Mouse (Mus musculus) right cerebral cortex, adult 2 months (tissue): Measurements from ENCODE around the gene Adamtsl1.
A peak's percentile ranks its signal among the peaks of the same experiment; 100 is the strongest.

Experiments
- DNase-seq, 2 experiments: peaks; one replicate each; pipeline ENCODE4 v3.0.0; 2021 to 2022; ENCODE audit warnings: low spot score in 2 of 2

Adamtsl1 gene

GRCm38 (mm10) chr4:85918366-85918765 lies 404.4 kb downstream of the Adamtsl1 start:
- peak; percentile 22 to 25 for DNase-seq

- peak in 1 of 2 experiments; percentile 13 for DNase-seq
Observed at GRCm38 (mm10) chr4:85920474-85920873, 406.5 kb downstream of the Adamtsl1 start.

DNA sequence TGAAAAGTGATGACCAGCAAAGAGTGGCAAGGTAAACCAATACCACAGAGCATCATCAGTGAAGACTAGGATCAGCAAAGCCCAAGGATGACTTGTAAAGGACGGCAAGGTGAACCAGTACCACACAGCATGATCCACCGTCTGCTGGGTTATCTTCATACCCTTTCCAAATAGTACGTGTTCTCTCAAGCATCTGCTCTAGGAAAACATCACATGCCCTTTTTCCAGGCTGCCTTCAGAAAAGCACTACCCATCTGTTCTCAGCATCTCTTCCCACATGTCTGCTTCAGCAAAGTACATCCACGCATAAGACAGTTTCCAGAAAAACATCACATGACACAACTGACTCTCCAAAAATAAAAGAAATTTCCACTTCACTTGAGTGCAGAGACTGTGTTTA lies 408.8 kb downstream of the Adamtsl1 start:
- peak; percentile 44 to 58 for DNase-seq

DNA sequence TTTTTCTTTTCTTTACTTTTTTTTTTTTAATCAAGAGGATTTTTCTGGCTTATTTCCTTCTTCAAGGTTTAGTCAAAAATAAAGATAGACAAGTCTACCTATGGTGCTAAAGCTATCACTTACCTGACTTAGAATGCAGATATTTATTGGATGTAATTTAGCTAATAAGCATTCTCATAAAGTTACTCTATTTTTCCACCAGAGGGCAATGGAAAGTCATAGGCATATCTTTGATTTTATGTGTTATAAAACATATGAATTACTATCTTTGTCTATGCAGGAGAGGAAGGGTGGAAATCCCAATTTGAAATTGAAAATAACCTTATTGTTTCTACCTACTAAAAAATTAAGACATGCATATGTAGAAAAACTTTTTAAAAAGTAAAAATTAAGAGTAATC lies 418.2 kb downstream of the Adamtsl1 start:
- no peak for DNase-seq

GRCm38 (mm10) chr4:85939460-85939859 lies 425.5 kb downstream of the Adamtsl1 start:
- DNase-seq: no peak

DNA sequence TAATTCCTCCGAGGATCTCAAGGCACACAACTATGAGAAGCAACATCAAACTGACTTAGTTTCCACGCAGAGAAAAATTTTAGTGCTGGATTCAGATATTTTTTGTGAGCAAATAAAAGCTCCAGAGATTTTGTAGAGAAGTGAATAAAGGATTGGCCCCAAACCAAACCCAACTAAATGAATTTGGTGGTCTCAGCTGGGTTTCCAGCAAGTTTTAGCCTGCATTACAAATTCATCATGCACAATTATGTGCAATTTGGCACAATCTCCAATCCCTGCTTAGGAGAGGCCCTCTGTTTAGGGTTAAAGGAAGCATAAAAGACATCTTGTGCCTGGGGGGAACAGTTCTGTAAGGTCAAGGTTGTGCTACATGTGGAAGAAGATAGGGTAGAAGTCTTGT lies 427.9 kb downstream of the Adamtsl1 start:
- no peak for DNase-seq

GRCm38 (mm10) chr4:85953590-85953989 lies 439.6 kb downstream of the Adamtsl1 start:
- no peak for DNase-seq

DNA sequence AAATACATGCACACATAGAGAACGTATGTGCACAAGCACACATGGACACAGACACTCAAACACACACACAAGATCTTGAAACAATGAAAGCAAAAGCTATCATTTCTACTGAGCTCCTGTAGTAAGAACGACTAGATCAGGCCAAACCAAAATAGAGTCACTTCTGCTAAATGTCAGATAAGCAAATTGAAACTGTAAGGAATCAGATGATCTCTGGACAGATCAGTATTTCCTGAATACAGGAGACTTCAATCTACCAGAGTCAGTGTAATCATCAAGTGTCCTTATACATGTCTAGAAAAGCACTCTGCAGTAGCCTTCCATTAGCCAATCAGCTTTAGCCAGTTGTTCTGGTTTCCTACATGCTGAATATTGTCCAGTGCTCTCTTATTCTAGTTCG lies 441.4 kb downstream of the Adamtsl1 start:
- DNase-seq: no peak

DNA sequence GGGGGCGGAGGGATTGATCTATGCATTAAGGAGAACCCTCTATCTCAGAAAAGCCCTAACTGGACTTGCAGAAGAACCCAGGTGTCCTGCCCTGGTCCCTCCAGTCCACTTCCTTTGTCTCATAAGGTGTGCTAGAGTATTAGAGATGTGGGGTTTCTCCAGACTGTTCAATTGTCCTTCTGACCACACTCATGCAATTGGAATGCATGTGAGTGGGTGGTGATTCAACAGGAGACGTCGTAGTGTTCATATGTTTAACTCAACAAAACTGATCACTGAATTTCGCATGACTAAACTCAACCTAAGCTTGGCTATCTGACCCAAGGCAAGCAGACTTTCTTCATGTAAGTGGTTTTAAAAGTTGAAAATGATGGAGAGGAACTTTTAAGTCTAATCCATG lies 443.3 kb downstream of the Adamtsl1 start:
- DNase-seq: no peak

DNA sequence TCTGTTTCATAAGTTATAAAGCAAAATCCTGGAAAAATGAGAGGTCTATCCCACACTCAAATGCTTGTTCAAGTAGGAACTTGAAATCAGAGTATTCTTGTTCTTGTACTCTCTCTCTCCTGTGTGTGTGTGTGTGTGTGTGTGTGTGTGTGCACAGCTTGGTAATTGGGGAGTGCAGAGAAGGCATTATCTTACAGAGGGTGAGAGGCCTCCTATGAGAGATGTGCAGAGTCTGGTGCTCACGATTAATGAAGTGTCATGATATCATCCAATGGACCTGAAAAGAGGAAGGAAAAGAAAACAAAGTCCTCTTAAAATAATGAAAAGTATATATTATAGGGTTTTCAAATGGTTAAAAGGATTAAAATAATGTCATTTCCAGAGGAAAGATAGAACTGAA lies 443.9 kb downstream of the Adamtsl1 start:
- no peak for DNase-seq

- no peak for DNase-seq
Observed at GRCm38 (mm10) chr4:85959019-85959418, 445.0 kb downstream of the Adamtsl1 start.

DNA sequence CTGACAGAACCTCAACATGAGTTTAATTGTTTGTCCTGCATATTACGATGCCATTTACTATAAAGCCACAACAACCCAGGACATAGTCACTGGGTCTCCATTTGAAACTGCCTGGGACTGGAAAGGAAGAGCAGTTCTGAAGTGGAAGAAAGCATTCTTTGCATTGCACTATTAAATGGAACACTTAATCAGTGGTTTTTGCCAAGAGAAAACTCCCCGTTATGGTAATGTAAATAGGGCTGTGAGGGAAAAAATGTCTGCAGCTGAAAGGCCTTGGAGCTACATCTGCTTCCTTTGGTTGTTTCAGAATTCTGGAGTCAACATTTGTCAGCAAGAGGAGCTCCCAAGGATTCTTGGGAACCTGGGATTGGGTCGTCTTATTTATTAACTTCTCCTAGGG lies 462.2 kb downstream of the Adamtsl1 start:
- DNase-seq: no peak

DNA sequence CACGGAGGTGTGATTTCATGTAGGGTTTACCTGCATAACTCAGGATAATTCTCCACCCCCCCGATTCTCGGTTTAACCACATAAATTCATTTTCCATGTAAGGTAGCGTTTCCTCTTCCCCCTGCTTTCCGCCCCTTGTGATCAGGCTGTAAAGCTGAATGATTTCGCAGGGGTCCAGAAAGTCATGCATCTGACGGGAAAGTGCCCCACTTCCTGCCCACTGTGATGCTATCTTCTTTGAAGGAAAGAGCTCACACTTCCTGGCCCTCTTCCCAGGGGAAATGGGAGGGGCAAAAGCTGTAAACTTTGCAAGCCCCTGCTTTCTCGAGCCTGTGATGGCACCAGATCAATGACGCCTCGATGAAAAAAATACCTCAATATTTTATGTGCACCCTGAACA lies 465.2 kb downstream of the Adamtsl1 start:
- DNase-seq: no peak

DNA sequence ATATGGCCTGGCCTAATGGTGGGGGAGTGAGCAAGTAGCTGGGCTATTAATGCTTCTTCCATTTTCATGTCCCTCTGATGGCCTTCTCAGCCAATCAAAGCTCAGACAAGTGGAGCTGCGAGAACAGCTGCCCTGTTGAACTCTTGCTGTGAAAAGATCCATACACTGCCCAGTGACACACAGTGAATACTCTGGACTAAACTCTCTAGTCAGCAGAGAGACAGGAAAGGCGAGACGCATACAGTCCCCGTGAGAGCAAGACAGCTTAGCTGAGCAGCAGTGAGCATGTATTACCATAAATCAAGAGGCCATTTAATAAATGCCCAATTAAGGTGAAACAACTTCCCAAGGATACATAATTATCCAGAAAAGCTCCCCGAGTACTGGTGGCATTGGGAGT lies 492.6 kb downstream of the Adamtsl1 start:
- DNase-seq: no peak

DNA sequence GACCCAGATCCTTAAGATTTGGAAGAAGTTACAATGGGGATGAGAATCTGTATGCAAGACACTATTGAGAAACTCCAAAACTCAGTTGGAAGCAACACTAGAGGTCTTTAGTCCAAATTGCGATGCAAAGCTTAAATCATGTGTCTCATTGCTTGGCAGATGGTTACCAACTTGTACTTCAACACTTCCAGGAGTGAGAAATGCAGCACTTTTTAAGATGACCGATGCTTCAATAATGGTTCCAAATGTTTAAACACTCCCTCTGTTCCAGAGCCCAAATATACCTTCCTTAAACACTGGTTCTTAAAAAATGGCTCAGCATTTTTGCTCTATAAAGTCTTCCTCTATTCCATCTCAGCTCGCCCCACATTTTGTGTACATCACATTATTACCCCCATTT lies 499.7 kb downstream of the Adamtsl1 start:
- DNase-seq: no peak

DNA sequence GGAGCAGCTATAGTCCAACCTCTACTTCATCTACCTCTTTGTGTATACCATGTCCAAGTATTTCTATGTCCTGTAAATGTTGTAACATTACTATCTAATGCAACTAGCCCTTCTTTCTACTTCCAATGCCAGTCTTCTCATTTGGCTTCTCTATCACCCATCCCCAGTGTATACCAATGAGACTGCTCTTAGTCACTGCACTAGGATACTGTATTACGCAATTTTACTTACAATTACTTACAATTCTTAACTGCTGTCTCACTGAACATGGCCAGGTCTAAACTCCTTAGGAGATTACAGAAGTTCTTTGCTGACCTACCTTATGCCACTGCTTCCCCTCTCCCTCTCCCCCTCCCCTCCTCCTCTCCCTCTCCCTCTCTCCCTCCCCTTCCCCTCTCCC lies 505.0 kb downstream of the Adamtsl1 start:
- no peak for DNase-seq

- no peak for DNase-seq
Observed at GRCm38 (mm10) chr4:86019586-86019985, 505.6 kb downstream of the Adamtsl1 start.

- no peak for DNase-seq
Observed at GRCm38 (mm10) chr4:86020372-86021090, 506.6 kb downstream of the Adamtsl1 start.

GRCm38 (mm10) chr4:86024573-86025160 lies 510.7 kb downstream of the Adamtsl1 start:
- DNase-seq: peak in 1 of 2 experiments; percentile 53

- DNase-seq: no peak
Observed at GRCm38 (mm10) chr4:86029486-86029885, 515.5 kb downstream of the Adamtsl1 start.

GRCm38 (mm10) chr4:86030208-86030607 lies 516.2 kb downstream of the Adamtsl1 start:
- DNase-seq: no peak

GRCm38 (mm10) chr4:86031041-86031440 lies 517.1 kb downstream of the Adamtsl1 start:
- DNase-seq: no peak

DNA sequence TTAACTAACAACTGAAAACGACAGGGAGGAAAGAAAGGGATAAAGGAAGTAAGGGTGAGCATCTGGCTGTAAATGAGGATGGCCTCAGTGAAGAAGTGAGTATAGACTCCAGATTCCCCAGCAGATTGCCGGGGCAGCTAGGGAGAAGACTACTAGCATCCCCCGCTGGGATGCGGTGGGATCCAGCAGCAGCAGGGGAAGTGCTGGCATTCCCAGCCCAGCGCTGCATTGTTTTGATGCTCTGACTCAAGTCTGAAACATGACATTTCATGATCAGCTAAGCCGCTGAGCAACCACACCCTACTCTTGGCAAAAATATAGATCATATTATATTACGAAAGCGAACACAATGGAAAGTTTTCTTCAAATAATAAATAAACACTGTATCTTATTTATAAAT lies 526.9 kb downstream of the Adamtsl1 start:
- no peak for DNase-seq

DNA sequence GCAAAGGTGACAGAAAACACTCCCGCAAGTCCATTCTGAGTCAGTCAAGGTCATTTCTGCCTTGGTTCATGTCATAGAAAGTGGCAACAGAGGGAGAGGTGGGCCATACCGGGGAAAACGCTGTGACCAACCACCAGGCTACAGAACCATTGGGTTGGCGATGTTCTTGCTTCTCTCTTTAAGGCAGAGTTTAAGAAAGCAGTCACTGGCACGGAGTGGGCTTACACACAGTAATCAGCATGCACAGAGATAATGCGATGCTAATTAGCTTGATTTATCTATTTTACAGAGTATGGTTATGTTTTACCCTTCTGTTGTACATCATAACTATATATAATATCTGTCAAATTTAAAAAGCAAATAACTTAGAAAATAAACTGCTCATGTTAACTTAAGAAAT lies 531.5 kb downstream of the Adamtsl1 start:
- no peak for DNase-seq
